Mouse (Mus musculus): ENCODE measurements around the gene Zfp654.
"Not testable (repeated sequence)": the region's sequence is repeated elsewhere in the genome, so short reads cannot be mapped to it uniquely, and the experiment has no call there.

Zfp654 gene

GRCm38 (mm10) chr16:64851563-64852362, at the start of gene Zfp654, which contains the start of gene Cggbp1:
Gene Zfp654 (minus strand): TSS chr16:64851652.
Gene Cggbp1 (plus strand): TSS chr16:64851996.
- peak; percentile 100 for DNase-seq

- DNase-seq, result peak; percentile 55
These were observed 47.6 kb upstream of the Zfp654 start for GRCm38 (mm10) chr16:64899084-64899483.

GRCm38 (mm10) chr16:64889496-64889895, 38.0 kb upstream of the Zfp654 start:
- DNase-seq, result no peak

GRCm38 (mm10) chr16:64885547-64885946, 34.1 kb upstream of the Zfp654 start:
- no peak for DNase-seq

- DNase-seq, result no peak
These were observed 33.7 kb upstream of the Zfp654 start for GRCm38 (mm10) chr16:64885142-64885541.

GRCm38 (mm10) chr16:64884420-64884838, 33.0 kb upstream of the Zfp654 start:
- DNase-seq, result no peak

GRCm38 (mm10) chr16:64883896-64884295, 32.4 kb upstream of the Zfp654 start:
- no peak for DNase-seq

GRCm38 (mm10) chr16:64881442-64881841, 30.0 kb upstream of the Zfp654 start:
- no peak for DNase-seq

- no peak for DNase-seq
These were observed 29.5 kb upstream of the Zfp654 start for GRCm38 (mm10) chr16:64880986-64881385.

GRCm38 (mm10) chr16:64879735-64880134, 28.3 kb upstream of the Zfp654 start:
- DNase-seq, result no peak

GRCm38 (mm10) chr16:64878611-64879132, 27.2 kb upstream of the Zfp654 start:
- DNase-seq, result no peak

- peak; percentile 11 for DNase-seq
These were observed 25.9 kb upstream of the Zfp654 start for GRCm38 (mm10) chr16:64877314-64877713.

- no peak for DNase-seq
These were observed 25.3 kb upstream of the Zfp654 start for GRCm38 (mm10) chr16:64876631-64877265.

GRCm38 (mm10) chr16:64875822-64876221, 24.4 kb upstream of the Zfp654 start:
- no peak for DNase-seq

- no peak for DNase-seq
These were observed 23.9 kb upstream of the Zfp654 start for GRCm38 (mm10) chr16:64875384-64875783.

GRCm38 (mm10) chr16:64873416-64874305, 22.2 kb upstream of the Zfp654 start:
- DNase-seq, result peak; percentile 69

GRCm38 (mm10) chr16:64872841-64873240, 21.4 kb upstream of the Zfp654 start:
- DNase-seq, result no peak

GRCm38 (mm10) chr16:64872296-64872695, 20.8 kb upstream of the Zfp654 start:
- peak; percentile 14 for DNase-seq

GRCm38 (mm10) chr16:64869621-64870020, 18.2 kb upstream of the Zfp654 start:
- DNase-seq, result no peak

- DNase-seq, result no peak
These were observed 17.2 kb upstream of the Zfp654 start for GRCm38 (mm10) chr16:64868613-64869012.

GRCm38 (mm10) chr16:64865841-64866240, 14.4 kb upstream of the Zfp654 start:
- DNase-seq, result not testable (repeated sequence)

GRCm38 (mm10) chr16:64856946-64857345, 5.5 kb upstream of the Zfp654 start:
- no peak for DNase-seq

GRCm38 (mm10) chr16:64852891-64853290, 1.4 kb upstream of the Zfp654 start:
- DNase-seq, result no peak

All from lung, postnatal 14 days (tissue).